Mouse (Mus musculus): ENCODE data around the gene Cdk5. TPM values are rescaled to one million over a fixed set of nuclear protein-coding genes. Genes with fewer than 3 reads are reported as not detected.

Gene Cdk5
- total RNA-seq, 2 experiments from 2014 or later = 19.2 to 22.8 TPM

GRCm38 (mm10) chr5:24441187-24441586 is 17.9 kb upstream of the Cdk5 start:
- intact Hi-C loops (cut with DNase I) = no loop called here
- no peak for DNase-seq (ENCODE audit: low spot score)

GRCm38 (mm10) chr5:24433993-24434392 is 10.7 kb upstream of the Cdk5 start:
- intact Hi-C loops (cut with DNase I) = no loop called here
- DNase-seq (ENCODE audit: low spot score) = no peak

- intact Hi-C loops (cut with DNase I) = no loop called here
Observed at GRCm38 (mm10) chr5:24428596-24428995, 5.3 kb upstream of the Cdk5 start.

GRCm38 (mm10) chr5:24427981-24428402 is 4.7 kb upstream of the Cdk5 start:
- intact Hi-C loops (cut with DNase I) = loop anchor here (2.0 kb wide), 1 partner anchor 15 kb away; no protein-coding TSS in a partner anchor

More at GRCm38 (mm10) chr5:24428596-24428995, 5.3 kb upstream of the Cdk5 start:
- no peak for DNase-seq (ENCODE audit: low spot score)

GRCm38 (mm10) chr5:24427285-24427633 is 3.9 kb upstream of the Cdk5 start:
- DNase-seq (ENCODE audit: low spot score) = no peak
- intact Hi-C loops (cut with DNase I) = loop anchor here (2.0 kb wide), 1 partner anchor 16 kb away; no protein-coding TSS in a partner anchor

More at GRCm38 (mm10) chr5:24427981-24428402, 4.7 kb upstream of the Cdk5 start:
- DNase-seq (ENCODE audit: low spot score) = no peak

GRCm38 (mm10) chr5:24426556-24427284 is 3.4 kb upstream of the Cdk5 start:
- no peak for DNase-seq (ENCODE audit: low spot score)
- intact Hi-C loops (cut with DNase I) = loop anchor here (2.0 kb wide), 1 partner anchor 16 kb away; no protein-coding TSS in a partner anchor

DNA sequence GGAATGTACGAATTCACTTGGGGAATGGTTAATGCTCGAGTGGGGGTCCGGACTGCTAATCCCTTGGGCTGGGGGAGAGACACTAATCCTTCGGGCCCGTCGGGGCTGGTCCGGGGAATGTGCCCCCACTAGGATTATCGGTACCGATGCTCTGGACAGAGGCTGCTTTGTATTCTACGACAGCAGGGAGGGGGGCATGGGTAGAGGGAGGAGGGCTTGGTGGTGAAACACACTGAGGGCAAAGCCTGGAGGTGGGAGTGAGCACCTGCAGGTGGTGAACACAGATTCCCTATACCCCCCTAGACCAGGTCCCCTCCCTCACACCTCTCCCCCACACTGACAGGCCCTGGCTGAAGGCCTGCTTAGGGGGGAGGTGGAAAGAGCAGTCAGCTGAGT is 2.7 kb upstream of the Cdk5 start:
- intact Hi-C loops (cut with DNase I) = loop anchor here (2.0 kb wide), 1 partner anchor 17 kb away; no protein-coding TSS in a partner anchor
- no peak for DNase-seq (ENCODE audit: low spot score)

DNA sequence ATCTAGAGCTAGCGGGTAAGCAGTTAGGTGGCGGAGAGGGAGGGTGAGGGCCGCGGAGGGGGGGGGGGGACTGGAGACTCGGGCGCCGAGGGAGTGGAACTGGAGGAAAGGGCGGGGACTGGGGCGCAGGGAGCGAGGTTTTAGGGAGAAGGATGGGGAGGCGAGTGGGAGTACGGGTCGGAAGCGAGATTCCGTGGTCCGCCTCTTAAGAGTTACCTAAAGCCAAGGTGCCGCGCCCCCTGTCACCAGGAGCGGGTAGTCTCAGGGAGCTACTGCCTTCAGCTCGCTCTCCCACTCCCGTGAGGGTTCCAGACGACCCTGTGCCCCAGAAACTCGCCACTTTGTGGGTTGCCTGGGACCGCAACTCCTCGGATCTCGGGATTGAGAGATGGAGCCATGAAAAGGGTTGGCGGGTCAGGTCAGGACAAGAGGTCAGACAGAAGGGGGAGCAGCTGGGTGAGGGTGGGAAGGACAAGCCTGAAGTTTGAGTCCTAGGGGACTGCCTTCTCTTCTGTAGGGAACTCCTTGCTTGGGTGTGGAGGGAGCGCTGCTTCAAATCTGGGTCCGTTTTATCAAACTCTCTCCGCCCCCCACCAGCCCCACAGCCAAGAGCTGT is 2.2 kb upstream of the Cdk5 start:
- intact Hi-C loops (cut with DNase I) = loop anchor here (2.0 kb wide), 1 partner anchor 17 kb away; no protein-coding TSS in a partner anchor

DNA sequence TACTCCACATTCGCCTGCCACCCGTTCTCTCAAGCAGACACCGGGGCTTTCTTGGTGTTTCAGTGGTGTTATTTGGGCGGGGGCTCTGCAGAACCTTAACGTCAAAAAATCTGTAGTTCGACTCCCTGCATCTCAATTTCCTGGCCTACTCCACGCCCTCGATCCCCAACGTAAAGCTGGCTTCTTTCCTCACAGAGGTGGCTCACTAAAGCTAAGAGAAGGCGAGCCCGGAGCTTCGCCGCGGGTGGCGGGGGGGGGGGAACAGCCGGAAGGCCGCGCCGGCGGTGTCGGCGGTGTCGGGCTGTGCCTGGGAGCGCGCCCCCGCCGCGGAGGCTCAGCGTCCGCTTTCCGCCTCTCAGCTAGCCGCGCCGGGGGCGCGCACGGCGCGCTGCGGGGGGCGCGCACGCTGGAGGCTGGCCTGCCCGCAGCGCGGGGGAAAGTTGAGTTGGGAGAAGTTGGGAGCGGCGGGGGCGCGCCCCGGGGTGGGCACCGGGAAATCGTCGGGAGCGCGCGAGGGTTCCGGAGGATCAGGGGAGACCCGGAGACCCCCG is 1.6 kb upstream of the Cdk5 start:
- intact Hi-C loops (cut with DNase I) = no loop called here
- DNase-seq (ENCODE audit: low spot score) = peak; percentile 78

More for the DNA sequence above, 2.2 kb upstream of the Cdk5 start:
- DNase-seq (ENCODE audit: low spot score) = no peak

- DNase-seq (ENCODE audit: low spot score) = no peak
- intact Hi-C loops (cut with DNase I) = no loop called here
Observed at GRCm38 (mm10) chr5:24424004-24424781, 863 bp upstream of the Cdk5 start.

GRCm38 (mm10) chr5:24420381-24420780 is 2.9 kb downstream of the Cdk5 start:
- no peak for DNase-seq (ENCODE audit: low spot score)
- intact Hi-C loops (cut with DNase I) = loop anchor here (2.0 kb wide), 1 partner anchor 20 kb away; no protein-coding TSS in a partner anchor

GRCm38 (mm10) chr5:24417587-24417986 is 5.7 kb downstream of the Cdk5 start:
- DNase-seq (ENCODE audit: low spot score) = no peak
- intact Hi-C loops (cut with DNase I) = loop anchor here (2.0 kb wide), 1 partner anchor 53 kb away; no protein-coding TSS in a partner anchor

DNA sequence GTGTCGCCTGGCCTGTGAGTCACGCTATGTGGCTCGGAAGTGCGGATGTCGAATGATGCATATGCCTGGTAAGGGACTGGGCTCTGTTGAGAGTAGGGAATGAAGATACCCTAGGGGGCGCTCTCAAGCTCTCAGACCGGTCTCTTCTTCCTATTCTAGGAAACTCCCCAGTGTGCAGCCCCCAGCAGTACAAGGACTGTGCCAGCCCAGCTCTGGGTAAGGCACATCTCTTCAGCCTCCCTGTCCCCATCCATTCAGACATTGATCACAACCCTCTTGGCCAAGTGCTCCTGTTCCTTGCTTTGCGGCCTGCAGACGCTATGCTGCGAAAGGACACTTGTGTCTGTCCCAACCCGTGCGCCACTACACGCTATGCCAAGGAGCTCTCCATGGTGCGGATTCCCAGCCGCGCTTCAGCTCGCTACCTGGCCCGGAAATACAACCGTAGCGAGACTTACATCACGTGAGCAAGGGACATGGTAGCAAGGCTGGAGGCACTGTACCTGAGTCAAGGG is 7.1 kb downstream of the Cdk5 start:
- intact Hi-C loops (cut with DNase I) = loop anchor here (2.0 kb wide), 1 partner anchor 55 kb away; no protein-coding TSS in a partner anchor

GRCm38 (mm10) chr5:24413938-24414337 is 9.4 kb downstream of the Cdk5 start:
- intact Hi-C loops (cut with DNase I) = no loop called here
- DNase-seq (ENCODE audit: low spot score) = no peak

More for the DNA sequence above, 7.1 kb downstream of the Cdk5 start:
- DNase-seq (ENCODE audit: low spot score) = peak; percentile 33

GRCm38 (mm10) chr5:24413042-24413693 is 10.2 kb downstream of the Cdk5 start, which contains the start of gene Asic3:
Asic3 (plus strand) TSS chr5:24413392.
- no peak for DNase-seq (ENCODE audit: low spot score)
- intact Hi-C loops (cut with DNase I) = no loop called here

DNA sequence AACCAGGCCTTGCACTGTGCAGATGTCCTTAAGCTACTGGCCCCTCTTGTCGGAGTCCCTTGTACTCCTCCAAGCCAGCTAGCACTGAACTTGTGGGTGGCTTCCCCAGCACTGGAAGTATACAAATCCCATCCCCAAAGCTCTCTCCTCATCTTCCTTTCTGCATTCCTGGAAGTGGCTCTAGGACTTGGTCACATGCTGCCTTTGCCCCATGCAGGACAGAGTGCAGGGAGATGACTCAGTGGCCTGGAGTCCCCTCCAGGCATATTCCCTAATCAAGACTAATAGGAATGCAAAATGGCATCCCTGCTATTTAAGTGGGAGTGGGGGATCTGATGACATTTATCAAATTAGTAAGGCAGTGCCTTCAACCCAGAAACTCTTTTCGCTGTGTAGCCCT is 11.3 kb downstream of the Cdk5 start:
- DNase-seq (ENCODE audit: low spot score) = no peak
- intact Hi-C loops (cut with DNase I) = no loop called here

- intact Hi-C loops (cut with DNase I) = no loop called here
- no peak for DNase-seq (ENCODE audit: low spot score)
Observed at GRCm38 (mm10) chr5:24409466-24409865, 13.9 kb downstream of the Cdk5 start.

DNA sequence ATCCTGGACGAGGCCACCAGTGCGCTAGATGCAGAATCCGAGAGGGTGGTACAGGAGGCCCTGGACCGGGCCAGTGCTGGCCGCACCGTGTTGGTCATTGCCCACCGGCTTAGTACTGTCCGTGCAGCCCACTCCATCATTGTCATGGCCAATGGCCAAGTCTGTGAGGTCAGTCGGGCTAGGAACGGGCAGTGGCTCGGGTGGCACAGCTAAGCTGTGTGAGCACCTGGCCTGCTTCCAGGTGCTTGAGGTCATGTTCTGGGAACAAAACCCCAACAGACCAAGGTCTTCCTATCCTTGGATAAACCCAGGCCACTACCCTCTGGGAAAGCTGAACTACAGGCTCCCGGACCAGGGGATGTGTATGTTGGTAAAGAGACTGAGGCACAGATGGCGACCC is 14.7 kb downstream of the Cdk5 start:
- intact Hi-C loops (cut with DNase I) = no loop called here
- no peak for DNase-seq (ENCODE audit: low spot score)

GRCm38 (mm10) chr5:24405389-24405876 is 17.9 kb downstream of the Cdk5 start:
- intact Hi-C loops (cut with DNase I) = no loop called here

More at GRCm38 (mm10) chr5:24405389-24405876, 17.9 kb downstream of the Cdk5 start:
- DNase-seq (ENCODE audit: low spot score) = no peak
